Mouse (Mus musculus) forebrain, embryonic 14.5 days (tissue): ENCODE data around the gene Zfp428. TPM values are rescaled to one million over a fixed set of nuclear protein-coding genes. Genes with fewer than 3 reads are reported as not detected.

ENCODE experiments used
- ATAC-seq: fragments of 200-750 bp; cut with Nextera tagmentation; 2 replicates; pipeline ENCODE4 v1.8.0; 2017; ENCODE audit warnings: mild to moderate bottlenecking, moderate library complexity
- DNase-seq: peaks from one replicate; pipeline ENCODE4 v3.0.0-alpha.2; 2015; ENCODE audit warnings: low spot score
- H3K27ac ChIP-seq: fragments of 300-500 bp; sonication (generic); 2 replicates; pipeline ENCODE4 v1.5.1; 2014; ENCODE audit warnings: low read depth, mild to moderate bottlenecking, control low read depth, low read length, moderate library complexity
- H3K27me3 ChIP-seq: fragments of 300-500 bp; sonication (generic); replicated peaks from 2 replicates; pipeline ENCODE4 v1.6.1; 2014; ENCODE audit warnings: low read length, control low read depth, mixed read lengths; ENCODE audit not compliant: control insufficient read depth, insufficient read depth
- H3K36me3 ChIP-seq: fragments of 300-500 bp; sonication (generic); 2 replicates; pipeline ENCODE4 v1.6.1; 2014; ENCODE audit warnings: low read length, control low read depth; ENCODE audit not compliant: control insufficient read depth, insufficient read depth
- H3K4me1 ChIP-seq: fragments of 300-500 bp; sonication (generic); 2 replicates; pipeline ENCODE4 v1.6.1; 2014; ENCODE audit warnings: antibody characterized with exemption, low read length, control low read depth; ENCODE audit not compliant: control insufficient read depth, insufficient read depth
- H3K4me2 ChIP-seq: fragments of 300-500 bp; sonication (generic); 2 replicates; pipeline ENCODE4 v1.6.1; 2014; ENCODE audit warnings: mild to moderate bottlenecking, control low read depth, low read length
- H3K4me3 ChIP-seq: fragments of 300-500 bp; sonication (generic); 2 replicates; pipeline ENCODE4 v1.5.1; 2014; ENCODE audit warnings: low read depth, low read length, control low read depth
- H3K9ac ChIP-seq: fragments of 300-500 bp; sonication (generic); 2 replicates; pipeline ENCODE4 v1.6.1; 2014; ENCODE audit warnings: mild to moderate bottlenecking, low read length, control low read depth, moderate library complexity
- H3K9me3 ChIP-seq: fragments of 300-500 bp; sonication (generic); replicated peaks from 2 replicates; pipeline ENCODE4 v1.6.1; 2016; ENCODE audit warnings: low read length, control low read depth, mixed read lengths; ENCODE audit not compliant: control insufficient read depth
- WGBS: fragments of 180-500 bp; shearing (Covaris S2); extraction: QIAGEN DNeasy Blood & Tissue Kit; methylation state at CpG from one replicate; pipeline ENCODE4 v1.1.7; 2014; 5-methylcytosine and 5-hydroxymethylcytosine counted together
- polyA plus RNA-seq: library from polyadenylated mRNA; unstranded; fragments of >200 nt; fragmentation: Nextera tagmentation; extraction: Ambion mirVana; gene quantifications from 2 replicates; pipeline ENCODE4 v1.2.1, GENCODE M21; 2014

Gene Zfp428
- polyA plus RNA-seq, 1 experiment from 2014 or later, result 178 TPM

GRCm38 (mm10) chr7:24469126-24469525 lies 37.7 kb upstream of the Zfp428 start:
- H3K4me2 ChIP-seq, result no peak overlapping the region

GRCm38 (mm10) chr7:24470356-24470755 lies 36.5 kb upstream of the Zfp428 start:
- no peaks in the 10 kb centered on the region for H3K36me3 ChIP-seq
- DNase-seq (no peak), ATAC-seq (no peak)
- H3K4me2 ChIP-seq, result no peak overlapping the region
- no peaks in the 10 kb centered on the region for H3K4me1 ChIP-seq
- WGBS, result 97% methylated on average over 7 of the region's 7 CpGs
- H3K27ac ChIP-seq, result no peak overlapping the region
- H3K4me3 ChIP-seq, result no peak overlapping the region
- no peak overlapping the region for H3K9ac ChIP-seq
- no peaks in the 10 kb centered on the region for H3K9me3 ChIP-seq
- no peaks in the 10 kb centered on the region for H3K27me3 ChIP-seq

More at GRCm38 (mm10) chr7:24469126-24469525, 37.7 kb upstream of the Zfp428 start:
- no peaks in the 10 kb centered on the region for H3K9me3 ChIP-seq
- ATAC-seq (no peak), DNase-seq (no peak)
- H3K4me1 ChIP-seq, result no peaks in the 10 kb centered on the region
- H3K36me3 ChIP-seq, result no peaks in the 10 kb centered on the region
- no peak overlapping the region for H3K4me3 ChIP-seq
- no peak overlapping the region for H3K9ac ChIP-seq
- no peak overlapping the region for H3K27ac ChIP-seq
- WGBS, result 83% methylated on average over 3 of the region's 3 CpGs
- H3K27me3 ChIP-seq, result no peaks in the 10 kb centered on the region

DNA sequence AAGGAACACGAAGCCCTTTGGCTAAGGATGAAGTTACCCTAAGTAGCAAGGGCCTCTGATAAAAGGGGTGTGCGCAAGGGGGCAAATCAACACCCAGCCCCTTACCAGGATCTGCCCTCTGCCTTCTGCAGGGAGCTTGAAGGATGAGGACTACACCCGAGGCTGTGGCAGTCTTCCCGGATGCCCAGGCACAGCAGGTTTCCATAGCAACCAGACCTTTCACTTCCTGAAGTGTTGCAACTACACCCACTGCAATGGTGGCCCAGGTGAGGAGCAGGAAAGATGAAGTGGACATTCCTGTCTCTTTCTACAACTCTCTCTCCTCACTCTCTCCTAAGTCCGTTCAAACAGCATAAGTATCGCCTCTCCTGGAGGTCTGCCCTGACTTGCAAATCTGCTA lies 34.4 kb upstream of the Zfp428 start:
- 81% methylated on average over 6 of the region's 6 CpGs for WGBS
- H3K27me3 ChIP-seq, result no peaks in the 10 kb centered on the region
- no peaks in the 10 kb centered on the region for H3K9me3 ChIP-seq
- no peaks in the 10 kb centered on the region for H3K36me3 ChIP-seq
- no peak overlapping the region for H3K4me3 ChIP-seq
- no peak for ATAC-seq
- H3K4me2 ChIP-seq, result no peak overlapping the region
- peak; percentile 26 for DNase-seq
- no peaks in the 10 kb centered on the region for H3K4me1 ChIP-seq
- no peak overlapping the region for H3K9ac ChIP-seq
- H3K27ac ChIP-seq, result no peak overlapping the region

GRCm38 (mm10) chr7:24472937-24473336 lies 33.9 kb upstream of the Zfp428 start:
- no peak for ATAC-seq
- 71% methylated on average over 7 of the region's 7 CpGs for WGBS

GRCm38 (mm10) chr7:24473913-24474529 lies 32.8 kb upstream of the Zfp428 start:
- no peaks in the 10 kb centered on the region for H3K9me3 ChIP-seq
- 43% methylated on average over 10 of the region's 10 CpGs for WGBS
- ATAC-seq, result peak; percentile 83

More at GRCm38 (mm10) chr7:24472937-24473336, 33.9 kb upstream of the Zfp428 start:
- H3K27ac ChIP-seq, result no peak overlapping the region
- H3K27me3 ChIP-seq, result no peaks in the 10 kb centered on the region
- no peaks in the 10 kb centered on the region for H3K9me3 ChIP-seq
- peak; percentile 45 for DNase-seq
- no peaks in the 10 kb centered on the region for H3K36me3 ChIP-seq
- H3K4me1 ChIP-seq, result no peaks in the 10 kb centered on the region
- H3K4me3 ChIP-seq, result no peak overlapping the region
- H3K4me2 ChIP-seq, result no peak overlapping the region
- no peak overlapping the region for H3K9ac ChIP-seq

DNA sequence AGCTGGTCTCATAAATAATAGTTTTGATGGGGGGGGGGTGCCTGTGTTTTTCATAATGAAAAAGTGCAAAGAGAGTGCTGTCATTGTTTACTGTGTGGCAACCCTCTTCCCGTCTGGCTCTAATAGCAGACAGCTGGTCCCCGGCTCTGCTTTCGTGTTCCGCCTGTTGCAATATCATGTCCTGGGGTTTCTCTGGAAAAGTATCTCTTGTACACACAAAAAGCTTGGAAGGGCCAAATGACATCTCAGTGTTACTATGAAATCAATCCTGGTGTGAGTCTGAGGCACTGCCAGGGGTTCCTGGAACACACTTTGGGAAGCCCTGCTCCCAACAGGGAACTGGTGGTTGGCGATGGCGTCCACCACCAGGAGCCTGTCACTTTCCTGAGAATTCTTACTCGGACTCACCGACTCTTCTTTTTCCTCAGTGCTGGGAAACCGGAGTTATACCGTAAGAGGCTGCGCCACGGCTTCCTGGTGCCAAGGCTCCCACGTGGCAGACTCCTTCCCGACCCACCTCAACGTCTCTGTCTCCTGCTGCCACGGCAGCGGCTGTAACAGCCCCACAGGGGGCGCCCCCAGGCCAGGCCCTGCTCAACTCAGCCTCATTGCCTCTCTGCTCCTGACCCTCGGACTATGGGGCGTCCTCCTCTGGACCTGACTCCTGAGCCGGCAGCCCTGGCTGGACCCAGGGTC lies 31.8 kb upstream of the Zfp428 start:
- H3K36me3 ChIP-seq, result no peaks in the 10 kb centered on the region
- H3K9ac ChIP-seq, result no peak overlapping the region
- no peak overlapping the region for H3K4me2 ChIP-seq
- 32% methylated on average over 21 of the region's 21 CpGs for WGBS
- no peak overlapping the region for H3K4me3 ChIP-seq
- 0 out of 2 replicates have a peak, but pooled peaks cover 3% of the 10 kb centered on the region for H3K4me1 ChIP-seq
- H3K9me3 ChIP-seq, result no peaks in the 10 kb centered on the region
- no peaks in the 10 kb centered on the region for H3K27me3 ChIP-seq
- DNase-seq, result peak; percentile 14
- no peak overlapping the region for H3K27ac ChIP-seq
- no peak for ATAC-seq

More at GRCm38 (mm10) chr7:24473913-24474529, 32.8 kb upstream of the Zfp428 start:
- peak; percentile 69 for DNase-seq
- Histone ChIP-seq H3K27me3 (no peaks in the 10 kb centered on the region), H3K36me3 (no peaks in the 10 kb centered on the region), H3K4me2 (no peak overlapping the region), H3K9ac (no peak overlapping the region), H3K4me3 (no peak overlapping the region), H3K4me1 (no peaks in the 10 kb centered on the region), H3K27ac (no peak overlapping the region)

DNA sequence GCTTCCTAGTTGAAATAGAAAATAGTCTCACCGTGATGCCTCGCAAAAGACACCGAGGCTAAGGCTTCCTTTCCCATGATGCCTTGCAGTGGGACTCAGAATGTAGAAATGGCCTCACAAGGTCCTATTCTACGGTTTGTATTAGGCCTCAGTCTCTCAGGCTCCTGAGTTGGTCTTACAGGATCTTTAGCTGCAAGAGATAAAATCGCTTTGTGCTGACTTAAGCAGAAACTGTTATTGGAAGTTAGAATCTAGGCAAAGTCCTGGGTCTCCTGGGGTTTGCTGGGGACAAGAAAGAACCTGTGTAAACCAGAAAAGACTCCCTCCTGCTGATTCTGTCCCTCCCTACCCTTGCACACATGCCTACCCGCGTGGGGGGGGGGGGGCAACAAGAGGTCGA lies 30.5 kb upstream of the Zfp428 start:
- no peak for DNase-seq

GRCm38 (mm10) chr7:24476856-24477255 lies 29.9 kb upstream of the Zfp428 start:
- Histone ChIP-seq H3K9me3 (no peaks in the 10 kb centered on the region), H3K27me3 (no peaks in the 10 kb centered on the region), H3K4me1 (peaks cover 6% of the 10 kb centered on the region; the same call in 1 of the 2 replicates), H3K4me3 (no peak overlapping the region), H3K27ac (no peak overlapping the region), H3K4me2 (no peak overlapping the region), H3K36me3 (no peaks in the 10 kb centered on the region), H3K9ac (no peak overlapping the region)
- ATAC-seq (no peak), DNase-seq (no peak)
- 87% methylated on average over 7 of the region's 7 CpGs for WGBS

More for the DNA sequence above, 30.5 kb upstream of the Zfp428 start:
- H3K4me2 ChIP-seq, result no peak overlapping the region
- no peaks in the 10 kb centered on the region for H3K9me3 ChIP-seq
- ATAC-seq, result no peak
- no peaks in the 10 kb centered on the region for H3K27me3 ChIP-seq
- H3K9ac ChIP-seq, result no peak overlapping the region
- H3K27ac ChIP-seq, result no peak overlapping the region
- 86% methylated on average over 8 of the region's 8 CpGs for WGBS
- H3K4me3 ChIP-seq, result no peak overlapping the region
- H3K4me1 ChIP-seq, result peaks cover 5% of the 10 kb centered on the region; the same call in 1 of the 2 replicates
- H3K36me3 ChIP-seq, result no peaks in the 10 kb centered on the region

- H3K4me1 ChIP-seq, result peaks cover 11% of the 10 kb centered on the region; the same call in 1 of the 2 replicates
- H3K9ac ChIP-seq, result no peak overlapping the region
- no peaks in the 10 kb centered on the region for H3K9me3 ChIP-seq
- ATAC-seq (no peak), DNase-seq (no peak)
- 87% methylated on average over 5 of the region's 5 CpGs for WGBS
- no peaks in the 10 kb centered on the region for H3K27me3 ChIP-seq
- no peaks in the 10 kb centered on the region for H3K36me3 ChIP-seq
- H3K4me2 ChIP-seq, result no peak overlapping the region
- H3K4me3 ChIP-seq, result no peak overlapping the region
- no peak overlapping the region for H3K27ac ChIP-seq
Measured at GRCm38 (mm10) chr7:24478911-24479310, 27.9 kb upstream of the Zfp428 start.
